ENCODE assay signal across 7 mouse cellular contexts in genomic region chr2:19919190-19919589, GRCm38 (mm10). TPM values are rescaled to one million over a fixed set of nuclear protein-coding genes. Genes with fewer than 3 reads are reported as not detected.
DNase-seq lines count a peak whose midpoint lies in the region; ATAC-seq and TF ChIP-seq lines count a peak whose summit lies in the region.

No protein-coding gene starts in this region.

- H3K9ac ChIP-seq in liver, embryonic 12.5 days: no peak overlapping the region
- H3K9ac ChIP-seq in intestine, postnatal 0 days (ENCODE audit: low read depth, low read length): no peak overlapping the region

- peak; percentile 84 for TF ChIP-seq CTCF in intestine, postnatal 0 days (IDR thresholded peaks at IDR 0.05; ENCODE audit: low read depth)

- H3K9me3 ChIP-seq in liver, embryonic 12.5 days (replicated peaks): no peaks in the 10 kb centered on the region
- no peaks in the 10 kb centered on the region for H3K9me3 ChIP-seq in intestine, postnatal 0 days (ENCODE audit: control insufficient read depth)

- H3K27ac ChIP-seq in liver, embryonic 12.5 days: no peak overlapping the region
- no peak overlapping the region for H3K27ac ChIP-seq in intestine, postnatal 0 days (ENCODE audit: low read depth, low read length)

- H3K4me2 ChIP-seq in liver, embryonic 12.5 days: no peak overlapping the region
- no peak overlapping the region for H3K4me2 ChIP-seq in intestine, postnatal 0 days (replicated peaks; ENCODE audit: low read depth)

- no peaks in the 10 kb centered on the region for H3K4me1 ChIP-seq in liver, embryonic 12.5 days
- no peaks in the 10 kb centered on the region for H3K4me1 ChIP-seq in intestine, postnatal 0 days (replicated peaks; ENCODE audit: control insufficient read depth, insufficient read depth, low read length)

- no peaks in the 10 kb centered on the region for H3K27me3 ChIP-seq in liver, embryonic 12.5 days (replicated peaks)
- H3K27me3 ChIP-seq in intestine, postnatal 0 days (replicated peaks; ENCODE audit: control insufficient read depth, insufficient read depth, low read length): no peaks in the 10 kb centered on the region

- DNase-seq in liver (peak; percentile 58), ZHBTc4 (ENCODE audit: low read depth, low spot score) (peak; percentile 84)
- DNase-seq in embryo, embryonic 10.5 days (ENCODE audit: low spot score): peak; percentile 80
- peak; percentile 48 to 63 for DNase-seq in lung, postnatal 4 days
- DNase-seq in thymus, postnatal 36 days: peak; percentile 38 to 50

- 22% methylated on average over 6 of the region's 6 CpGs for WGBS in liver, embryonic 12.5 days (ENCODE audit: insufficient replicate concordance)
- whole genome bisulfite sequencing in intestine, postnatal 0 days: 24% methylated on average over 6 of the region's 6 CpGs

- ATAC-seq in liver, embryonic 12.5 days: no peak
- no peak for ATAC-seq in intestine, postnatal 0 days

- no peaks in the 10 kb centered on the region for H3K36me3 ChIP-seq in liver, embryonic 12.5 days
- H3K36me3 ChIP-seq in intestine, postnatal 0 days (ENCODE audit: control insufficient read depth, insufficient read depth): no peaks in the 10 kb centered on the region

- no peak overlapping the region for H3K4me3 ChIP-seq in liver, embryonic 12.5 days
- no peak overlapping the region for H3K4me3 ChIP-seq in intestine, postnatal 0 days (ENCODE audit: low read depth, low read length)

RNA-seq across cellular contexts. Expression of gene Etl4, which starts 9.6 kb away (rescaled TPM):
- polyA plus RNA-seq in liver, embryonic 12.5 days (2016; fragmentation: Nextera tagmentation; extraction: Ambion mirVana): 5.9 and 7.2 TPM in 2 replicates
- 16.1 and 17.5 TPM in 2 replicates for polyA plus RNA-seq in intestine, postnatal 0 days (2015; fragmentation: Nextera tagmentation; extraction: Ambion mirVana)
